Mouse (Mus musculus) CD4-positive, CD25-positive, alpha-beta regulatory T cell, adult 4 months (primary cell): ENCODE data around the gene Irs4. TPM values are rescaled to one million over a fixed set of nuclear protein-coding genes. Genes with fewer than 3 reads are reported as not detected.

Experiments used
- ATAC-seq: one replicate; pipeline ENCODE4 v1.8.0; 2017
- polyA plus RNA-seq, 2 experiments: library from polyadenylated mRNA; unstranded; fragments of 100-300 nt; shearing (Covaris generic); gene quantifications; one replicate each; pipeline ENCODE4 v1.2.1; 2017

The Irs4 gene
- polyA plus RNA-seq = not detected

DNA sequence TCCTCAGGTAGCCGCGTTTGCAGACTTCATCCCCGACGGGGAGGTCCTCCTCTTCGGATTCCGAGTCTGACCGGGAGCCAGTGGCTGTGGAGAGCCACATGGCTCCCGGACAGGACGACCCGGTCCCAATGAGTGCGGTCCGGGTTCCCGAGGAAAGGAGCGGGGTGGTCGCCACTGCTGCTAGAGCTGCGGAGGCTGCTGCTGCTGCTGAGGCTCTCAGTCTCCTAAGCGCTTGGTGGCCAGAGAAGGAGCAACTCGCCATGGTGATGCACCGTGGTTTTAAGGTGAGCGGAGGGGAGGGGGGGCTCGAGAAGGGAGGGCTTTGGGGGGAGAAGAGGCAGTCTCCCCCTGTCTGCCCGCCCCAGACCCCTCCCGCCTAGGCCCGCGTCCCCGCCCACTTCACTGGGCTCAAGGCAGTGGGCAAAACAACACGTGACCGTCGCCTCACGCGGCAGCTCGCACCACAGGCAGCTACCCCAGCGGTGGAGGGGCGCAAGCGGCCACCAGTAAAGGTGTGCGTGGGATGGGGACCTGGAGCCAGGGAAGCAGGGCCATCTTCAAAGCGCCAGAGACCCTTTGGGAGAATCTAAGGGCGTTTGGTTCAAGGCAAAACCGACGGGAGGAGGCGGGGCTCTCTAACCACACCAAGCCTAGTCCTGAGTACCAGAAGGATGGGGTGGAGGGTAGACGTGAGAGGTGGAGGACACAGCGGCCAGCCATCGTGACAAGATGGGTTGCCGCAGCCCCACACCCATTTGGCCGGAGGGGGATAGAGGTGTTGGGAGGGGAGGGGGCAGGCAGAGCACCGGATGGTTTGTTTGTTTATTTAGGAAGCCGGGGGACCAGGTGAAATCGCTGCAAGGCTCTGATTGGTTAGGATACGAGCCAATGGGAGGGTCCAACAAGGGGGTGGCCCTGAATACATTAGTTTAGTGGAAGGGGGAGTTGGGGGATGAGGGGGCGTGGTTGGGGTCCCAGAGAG, at the start of gene Irs4:
Irs4 (minus strand) TSS at position 327 of the 982 bp plus-strand sequence.
- ATAC-seq = no peak

DNA sequence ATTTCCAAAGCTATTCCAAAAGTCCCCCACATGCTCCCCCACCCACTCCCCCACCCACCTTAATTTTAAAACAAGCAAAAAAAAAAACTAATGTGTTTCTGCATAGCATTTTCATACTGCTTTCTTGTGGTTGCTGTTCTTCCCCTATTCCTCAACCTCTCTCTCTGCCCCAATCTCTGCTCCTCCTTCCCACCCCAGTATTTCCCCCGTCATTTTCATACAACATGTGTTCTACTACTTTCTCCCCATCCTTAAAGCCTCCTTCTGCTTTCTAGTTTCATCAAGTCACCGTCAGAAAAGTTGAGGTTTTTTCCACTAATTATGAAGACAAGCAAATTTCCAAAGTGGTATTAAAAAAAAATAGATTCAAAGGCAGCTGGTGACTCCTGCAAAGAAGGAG, 25.3 kb upstream of the Irs4 start:
- ATAC-seq = no peak

DNA sequence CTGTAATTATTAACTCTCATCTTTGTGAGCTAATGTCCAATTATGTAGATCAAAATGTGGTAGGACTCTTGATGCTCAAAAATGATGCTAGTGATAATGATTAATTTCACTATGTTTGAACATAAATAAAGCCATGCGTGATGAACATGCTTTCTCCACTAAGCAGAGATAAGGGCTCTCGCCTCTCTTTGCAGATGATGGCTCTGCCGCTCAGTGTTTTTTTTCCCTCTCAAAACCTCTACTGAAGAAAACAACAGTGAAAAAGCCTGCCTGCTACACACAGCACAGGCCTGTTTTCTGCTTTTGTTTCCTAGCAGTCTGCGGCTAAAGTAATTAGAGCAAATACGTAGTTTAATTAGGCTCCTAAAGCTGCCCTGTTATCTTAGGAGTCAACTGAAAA, 4.5 kb upstream of the Irs4 start:
- no peak for ATAC-seq

DNA sequence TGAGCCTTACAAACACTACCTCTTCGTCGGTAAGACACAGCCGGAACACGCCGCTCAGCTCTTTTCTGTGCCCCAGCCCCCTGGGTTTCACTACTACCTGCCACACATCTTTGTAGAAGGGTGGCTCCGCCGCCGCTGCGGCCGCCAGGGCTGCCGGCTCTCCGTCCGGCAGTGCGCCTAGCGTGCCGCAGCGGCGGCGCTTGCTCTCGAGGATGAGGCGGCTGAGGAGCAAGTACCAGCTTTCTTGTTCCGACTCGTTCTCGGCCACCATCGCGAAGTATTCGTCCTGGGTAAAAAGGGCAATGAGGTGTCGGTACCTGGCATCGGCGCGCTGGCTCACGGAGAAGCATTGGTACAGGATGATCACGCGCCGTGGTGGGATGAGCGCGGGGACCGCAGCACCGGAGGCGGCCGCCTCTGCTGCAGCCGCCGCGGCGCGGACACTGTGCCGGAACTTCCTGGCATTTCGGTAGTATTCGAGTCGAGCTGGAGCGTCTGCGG, 622 bp downstream of the Irs4 start:
- ATAC-seq = no peak

DNA sequence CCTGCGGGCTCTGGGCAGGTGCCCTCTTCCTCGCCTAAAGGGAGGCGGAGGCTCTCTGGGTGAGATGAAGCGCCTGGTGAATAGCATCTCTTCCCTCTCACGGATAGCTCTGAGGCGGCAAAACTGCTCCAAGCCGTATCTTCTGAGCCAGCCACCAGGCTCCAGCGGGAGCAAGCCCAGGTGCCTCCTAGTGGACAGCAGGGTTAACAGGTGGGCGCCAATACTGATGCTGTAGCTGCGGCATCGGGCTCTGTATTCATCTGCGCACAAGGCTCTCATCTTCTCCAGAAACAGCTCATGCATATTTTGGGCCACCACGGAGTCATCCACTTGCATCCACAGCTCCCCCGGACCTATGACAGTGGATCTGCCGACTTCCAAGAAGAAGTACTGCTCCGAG, 1.1 kb downstream of the Irs4 start:
- ATAC-seq = no peak

DNA sequence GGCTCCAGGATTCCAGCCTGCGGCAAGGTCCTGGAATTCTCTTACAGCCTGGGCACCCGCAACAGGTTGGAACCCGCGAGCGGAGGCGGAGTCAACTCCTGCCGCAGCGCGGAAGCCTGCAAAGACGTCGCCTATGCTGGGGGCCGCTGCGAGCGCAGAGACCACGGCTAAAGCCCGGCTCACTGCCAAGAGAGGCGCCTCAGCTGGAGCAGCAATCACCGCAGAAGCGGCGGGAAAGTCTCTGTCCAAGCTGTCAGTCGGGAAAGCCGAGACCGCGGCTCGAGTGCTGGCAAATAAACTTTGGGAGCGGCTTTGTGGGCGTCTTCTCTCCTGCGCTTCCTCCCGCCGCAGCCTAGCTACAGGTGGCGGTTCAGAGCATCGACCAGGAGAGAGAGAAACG, 3.3 kb downstream of the Irs4 start:
- ATAC-seq = no peak

Other genes with a start within 250 kb of the Irs4 start
- not detected for gene Col4a5, start 249.9 kb downstream of the Irs4 start, polyA plus RNA-seq
- not detected for gene Gm15294, start 150.0 kb upstream of the Irs4 start, polyA plus RNA-seq